Mouse (Mus musculus): ENCODE measurements around the gene Myl12a.

The Myl12a gene

DNA sequence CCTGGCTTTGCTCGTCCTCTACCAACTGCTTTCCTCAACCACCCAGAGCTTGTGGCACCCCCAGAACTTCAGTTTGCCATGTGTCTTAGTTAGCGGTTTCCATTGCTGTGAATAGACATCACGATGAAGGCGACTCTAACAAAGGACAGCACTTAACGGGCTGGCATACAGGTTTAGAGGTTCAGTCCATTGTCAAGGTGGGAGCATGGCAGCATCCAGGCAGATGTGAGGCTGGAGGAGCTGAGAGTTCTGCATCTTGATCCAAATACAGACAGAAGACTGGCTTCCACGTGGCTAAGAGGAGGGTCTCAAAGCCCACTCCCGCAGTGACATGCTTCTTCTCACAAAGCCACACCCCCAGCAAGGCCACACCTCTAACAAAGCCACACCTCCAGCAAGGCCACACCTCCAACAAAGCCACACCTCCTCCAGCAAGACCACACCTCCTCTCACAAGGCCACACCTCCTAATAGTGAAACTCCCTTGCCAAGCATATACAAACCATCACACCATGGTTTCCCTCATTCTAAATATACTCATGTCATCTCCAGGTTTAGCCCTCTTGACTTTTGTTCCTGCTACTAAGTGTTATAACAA lies 8.1 kb upstream of the Myl12a start:
- DNase-seq (ENCODE audit: low read depth) = peak; percentile 48

DNA sequence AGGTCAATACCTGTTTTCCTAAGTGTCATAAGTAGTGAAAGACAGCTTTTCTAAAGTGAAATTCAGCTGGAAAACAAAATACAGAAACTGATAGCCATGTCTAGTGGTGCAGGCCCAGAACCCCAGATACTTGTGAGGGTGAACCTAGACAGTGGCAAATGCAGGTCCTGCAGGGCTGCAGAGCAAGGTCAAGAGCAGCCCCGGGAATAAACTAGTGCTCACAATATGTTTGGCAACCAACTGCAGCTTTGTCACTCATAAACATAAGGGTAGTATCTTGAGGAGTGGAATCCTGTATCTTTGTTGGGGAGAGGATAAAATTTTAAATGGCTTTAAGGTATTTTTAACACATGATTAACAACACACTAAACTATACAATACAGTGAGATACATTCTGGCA lies 7.1 kb upstream of the Myl12a start:
- no peak for DNase-seq (ENCODE audit: low read depth)

DNA sequence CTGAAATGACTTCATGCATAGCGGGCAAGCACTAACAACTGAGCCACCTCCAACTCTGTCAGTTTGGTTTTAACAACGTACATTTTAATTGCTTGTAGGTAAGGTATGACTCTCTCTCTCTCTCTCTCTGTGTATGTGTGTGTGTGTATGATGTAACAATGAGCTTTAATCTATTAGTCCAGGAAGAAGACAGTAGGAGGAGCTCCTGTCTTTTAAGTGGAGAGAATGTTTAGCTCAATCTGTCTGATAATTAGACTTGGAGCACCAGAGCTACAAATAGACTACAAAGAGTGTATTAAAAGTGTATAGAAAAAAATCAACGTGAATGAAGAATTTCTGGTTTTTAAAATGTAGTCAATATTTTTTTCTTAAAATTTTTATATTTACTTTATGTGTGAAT lies 6.0 kb upstream of the Myl12a start:
- no peak for DNase-seq (ENCODE audit: low read depth)

DNA sequence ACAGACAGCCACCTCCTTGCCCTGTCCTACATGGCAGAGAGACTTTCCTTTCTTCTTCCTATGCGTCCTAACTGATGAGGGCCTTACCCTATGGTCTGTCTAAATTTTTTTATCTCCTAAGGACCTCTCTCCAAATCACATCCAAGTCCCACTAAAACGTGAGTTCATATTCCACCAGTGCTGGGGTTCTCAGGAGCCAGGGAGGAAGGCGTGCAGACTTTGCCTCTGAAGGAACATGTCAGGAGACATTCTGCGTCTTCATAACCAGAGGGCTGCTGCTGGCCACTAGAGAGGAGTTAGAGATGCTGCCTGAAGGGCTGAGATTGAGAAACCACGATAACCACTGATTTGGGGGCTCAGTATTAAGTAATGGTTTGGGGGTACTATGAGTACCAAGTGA lies 4.3 kb upstream of the Myl12a start:
- DNase-seq (ENCODE audit: low read depth) = no peak

DNA sequence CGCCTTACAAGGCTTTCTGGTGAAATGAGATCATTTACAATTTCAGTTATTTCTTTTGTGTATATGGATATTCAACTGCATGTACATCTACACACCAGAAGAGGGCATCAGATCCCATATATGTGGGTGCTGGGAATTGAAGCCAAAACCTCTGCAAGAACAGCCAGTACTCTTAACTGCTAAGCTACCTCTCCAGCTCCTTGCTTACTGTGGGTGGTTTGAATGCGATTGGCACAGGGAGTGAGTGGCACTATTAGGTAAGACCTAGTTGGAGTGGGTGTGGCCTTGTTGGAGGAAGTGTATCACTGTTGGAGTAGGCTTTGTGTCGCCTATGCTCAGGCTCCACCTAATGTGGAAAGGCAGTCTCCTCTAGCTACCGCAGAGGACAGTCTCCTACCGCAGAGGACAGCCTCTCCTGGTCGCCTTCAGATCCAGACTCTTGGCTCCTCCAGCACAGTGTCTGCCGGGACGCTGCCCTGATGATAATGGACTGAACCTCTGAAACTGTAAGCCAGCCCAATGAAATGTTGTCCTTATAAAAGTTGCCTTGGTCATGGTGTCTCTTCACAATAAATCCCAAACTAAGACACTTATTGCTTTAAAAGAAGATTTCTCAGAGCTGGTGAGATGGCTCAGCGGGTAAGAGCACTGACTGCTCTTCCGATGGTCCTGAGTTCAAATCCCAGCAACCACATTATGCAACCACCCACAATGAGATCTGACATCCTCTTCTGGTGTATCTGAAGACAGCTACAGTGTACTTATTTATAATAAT lies 1.7 kb upstream of the Myl12a start:
- no peak for DNase-seq (ENCODE audit: low read depth)

GRCm38 (mm10) chr17:71003721-71004120 lies 1.0 kb upstream of the Myl12a start:
- no peak for DNase-seq (ENCODE audit: low read depth)

GRCm38 (mm10) chr17:71003112-71003511 lies 434 bp upstream of the Myl12a start:
- no peak for DNase-seq (ENCODE audit: low read depth)

GRCm38 (mm10) chr17:71002081-71002743 lies 466 bp downstream of the Myl12a start, which contains the start of gene Myom1:
Gene Myom1 (plus strand): TSS chr17:71002633.
- DNase-seq (ENCODE audit: low read depth) = peak; percentile 96

GRCm38 (mm10) chr17:71001699-71002080 lies 988 bp downstream of the Myl12a start:
- peak; percentile 66 for DNase-seq (ENCODE audit: low read depth)

DNA sequence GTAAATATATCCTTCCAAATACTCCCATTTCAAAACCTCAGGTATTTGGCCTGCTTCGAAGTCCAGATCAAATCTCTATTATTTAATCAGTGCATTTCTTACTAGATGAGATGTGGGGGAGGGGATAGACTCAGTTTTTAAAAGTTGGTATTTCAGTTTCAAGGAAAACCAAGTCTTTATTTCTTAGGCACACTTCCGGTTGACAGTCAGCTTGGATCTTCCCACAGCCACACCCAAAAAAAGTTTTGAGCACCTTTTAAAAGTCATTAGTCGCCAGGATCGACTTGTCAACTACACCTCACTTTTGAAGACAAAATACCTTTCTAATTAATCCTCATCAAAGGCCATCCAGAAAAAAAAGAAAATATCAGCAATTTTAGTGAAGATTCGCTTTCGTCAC lies 1.6 kb downstream of the Myl12a start:
- DNase-seq (ENCODE audit: low read depth) = no peak

GRCm38 (mm10) chr17:71000255-71000654 lies 2.4 kb downstream of the Myl12a start:
- no peak for DNase-seq (ENCODE audit: low read depth)

GRCm38 (mm10) chr17:70999187-70999586 lies 3.5 kb downstream of the Myl12a start:
- no peak for DNase-seq (ENCODE audit: low read depth)

DNA sequence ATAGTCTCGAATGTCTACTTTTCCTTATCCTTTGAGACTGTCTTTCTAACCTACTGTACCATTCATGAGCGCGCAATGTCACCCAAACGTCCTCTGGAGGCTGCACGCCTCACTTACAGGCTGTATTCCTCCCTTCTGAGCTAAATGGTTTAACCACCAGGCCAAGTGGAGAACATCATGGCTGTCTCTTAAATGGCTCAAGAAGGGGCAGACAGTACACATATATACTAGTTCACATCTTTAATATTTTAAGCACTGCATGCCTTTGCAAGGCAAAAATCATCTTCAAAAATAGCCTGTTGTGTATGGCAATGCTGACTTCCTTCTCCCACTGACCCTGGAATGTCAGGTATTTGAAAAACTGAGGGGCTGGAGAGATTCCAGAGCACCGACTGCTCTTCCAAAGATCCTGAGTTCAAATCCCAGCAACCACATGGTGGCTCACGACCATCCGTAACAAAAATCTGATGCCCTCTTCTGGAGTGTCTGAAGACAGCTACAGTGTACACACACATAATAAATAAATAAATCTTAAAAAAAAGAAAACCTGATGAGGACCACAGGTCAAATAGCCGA lies 4.2 kb downstream of the Myl12a start:
- DNase-seq (ENCODE audit: low read depth) = no peak

- no peak for DNase-seq (ENCODE audit: low read depth)
Measured at GRCm38 (mm10) chr17:70997836-70998235, 4.8 kb downstream of the Myl12a start.

- DNase-seq (ENCODE audit: low read depth) = no peak
Measured at GRCm38 (mm10) chr17:70995551-70995950, 7.1 kb downstream of the Myl12a start.

DNA sequence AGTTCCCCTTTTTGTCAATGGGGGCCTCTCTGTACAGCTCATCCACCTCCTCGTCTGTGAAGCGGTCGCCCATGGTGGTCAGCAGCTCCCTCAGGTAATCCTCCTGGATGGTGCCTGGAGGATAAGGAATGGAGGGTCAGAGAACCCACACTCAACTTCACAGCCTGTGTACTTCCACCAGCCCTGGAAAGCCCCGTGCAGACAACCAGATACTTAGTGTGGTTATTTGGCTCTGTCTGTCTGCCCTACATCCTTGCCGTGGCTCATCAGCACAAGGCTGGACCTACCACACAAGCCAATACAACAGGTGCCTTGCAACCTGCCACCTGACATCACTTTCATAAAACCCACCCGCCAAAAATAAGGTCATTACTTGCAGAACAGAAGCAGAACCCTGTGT lies 8.0 kb downstream of the Myl12a start:
- no peak for DNase-seq (ENCODE audit: low read depth)

DNA sequence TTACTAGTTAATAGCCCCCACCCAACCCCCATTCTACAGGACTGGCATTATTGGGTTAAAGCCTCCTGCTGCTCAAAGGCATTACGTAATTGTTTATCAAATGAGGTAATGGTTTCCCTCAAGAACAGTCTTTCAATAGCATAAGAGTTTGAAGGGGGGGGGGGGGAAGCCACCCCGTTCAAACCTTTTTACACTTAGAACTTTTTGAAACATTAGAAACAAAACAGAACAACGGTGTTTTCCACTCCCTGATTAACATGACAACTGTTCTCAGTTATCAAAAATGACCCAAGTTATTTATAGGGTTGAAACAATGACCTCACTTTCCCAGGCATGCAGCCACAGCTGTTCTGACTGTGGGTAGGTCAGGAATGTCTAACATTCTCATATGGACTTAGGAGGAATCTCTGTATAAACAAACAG lies 9.3 kb downstream of the Myl12a start:
- no peak for DNase-seq (ENCODE audit: low read depth)

- no peak for DNase-seq (ENCODE audit: low read depth)
Measured at GRCm38 (mm10) chr17:70992662-70993061, 10.0 kb downstream of the Myl12a start.

- DNase-seq (ENCODE audit: low read depth) = peak; percentile 75
Measured at GRCm38 (mm10) chr17:70991706-70992625, 10.7 kb downstream of the Myl12a start.

DNA sequence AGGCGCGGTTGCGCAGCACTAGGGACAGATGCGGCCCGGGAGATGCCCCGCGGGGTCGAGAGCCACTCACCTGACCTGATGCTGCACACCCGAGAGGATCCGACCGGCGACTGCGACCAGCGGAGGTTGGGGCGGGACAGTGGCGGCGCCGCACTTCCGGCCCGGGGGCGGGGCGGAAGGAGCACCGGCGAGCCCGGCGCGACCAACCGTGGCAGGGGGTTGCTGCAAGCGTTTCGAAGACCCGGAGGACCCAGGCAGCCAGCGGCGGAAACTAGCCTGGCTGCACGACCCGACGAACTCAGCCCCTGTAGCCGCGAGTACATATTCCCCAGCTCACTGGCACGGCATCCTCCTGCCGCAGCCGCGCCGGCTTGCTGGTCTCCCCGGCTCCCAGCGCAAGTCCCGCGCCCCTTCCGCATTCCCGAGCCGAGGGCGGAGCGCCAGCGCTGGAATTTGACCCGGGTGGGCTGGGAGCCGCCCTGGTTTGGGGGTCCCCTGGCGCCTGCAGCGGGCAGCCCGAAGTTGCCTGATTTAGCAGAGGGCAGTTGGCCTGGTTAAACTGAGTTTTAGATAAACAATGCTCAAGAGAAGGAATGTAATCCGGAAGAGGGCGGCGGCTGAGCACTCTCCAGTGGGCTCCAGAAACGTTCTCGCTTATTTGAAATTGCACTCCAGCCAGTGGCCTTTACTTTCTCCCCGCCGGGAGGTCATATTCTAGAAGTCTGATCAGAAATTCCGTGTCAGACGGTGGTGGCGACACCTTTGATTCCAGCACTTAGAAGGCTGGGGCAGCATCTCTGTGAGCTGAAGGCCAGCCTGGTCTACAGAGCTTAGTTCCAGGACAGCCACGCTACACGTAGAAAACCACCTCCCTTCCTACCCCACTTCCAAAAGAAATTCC lies 12.0 kb downstream of the Myl12a start:
- DNase-seq (ENCODE audit: low read depth) = peak; percentile 81

DNA sequence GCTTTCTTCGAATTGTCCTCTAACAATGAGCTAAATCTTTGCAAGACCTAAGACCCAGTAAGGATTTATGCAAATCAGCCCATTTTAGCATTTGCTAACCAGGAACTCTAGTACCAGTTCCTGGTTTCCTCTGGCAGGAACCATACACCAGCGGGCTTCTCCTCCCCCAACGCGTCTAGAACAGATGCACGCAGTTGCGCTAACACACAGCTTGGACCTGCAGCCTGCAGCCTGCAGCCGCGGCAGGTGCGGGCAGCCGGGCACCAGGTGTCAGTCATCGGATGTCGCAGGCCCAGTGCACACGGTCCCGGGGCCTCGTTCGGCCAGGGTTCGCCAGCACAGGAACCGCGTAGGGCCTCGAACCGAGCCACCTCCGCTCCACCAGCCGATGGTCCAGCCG lies 12.7 kb downstream of the Myl12a start:
- no peak for DNase-seq (ENCODE audit: low read depth)

All from naive thymus-derived CD4-positive, alpha-beta T cell, adult 2 months (primary cell).